Mouse (Mus musculus) right cerebral cortex, postnatal 36 days (tissue): ENCODE results near the gene Tmem209.

Source experiments
- DNase-seq, 2 experiments: peaks; one replicate each; pipeline ENCODE4 v3.0.0; 2022; ENCODE audit warnings: low spot score in 2 of 2, mixed read lengths in 1 of 2

Gene Tmem209

DNA sequence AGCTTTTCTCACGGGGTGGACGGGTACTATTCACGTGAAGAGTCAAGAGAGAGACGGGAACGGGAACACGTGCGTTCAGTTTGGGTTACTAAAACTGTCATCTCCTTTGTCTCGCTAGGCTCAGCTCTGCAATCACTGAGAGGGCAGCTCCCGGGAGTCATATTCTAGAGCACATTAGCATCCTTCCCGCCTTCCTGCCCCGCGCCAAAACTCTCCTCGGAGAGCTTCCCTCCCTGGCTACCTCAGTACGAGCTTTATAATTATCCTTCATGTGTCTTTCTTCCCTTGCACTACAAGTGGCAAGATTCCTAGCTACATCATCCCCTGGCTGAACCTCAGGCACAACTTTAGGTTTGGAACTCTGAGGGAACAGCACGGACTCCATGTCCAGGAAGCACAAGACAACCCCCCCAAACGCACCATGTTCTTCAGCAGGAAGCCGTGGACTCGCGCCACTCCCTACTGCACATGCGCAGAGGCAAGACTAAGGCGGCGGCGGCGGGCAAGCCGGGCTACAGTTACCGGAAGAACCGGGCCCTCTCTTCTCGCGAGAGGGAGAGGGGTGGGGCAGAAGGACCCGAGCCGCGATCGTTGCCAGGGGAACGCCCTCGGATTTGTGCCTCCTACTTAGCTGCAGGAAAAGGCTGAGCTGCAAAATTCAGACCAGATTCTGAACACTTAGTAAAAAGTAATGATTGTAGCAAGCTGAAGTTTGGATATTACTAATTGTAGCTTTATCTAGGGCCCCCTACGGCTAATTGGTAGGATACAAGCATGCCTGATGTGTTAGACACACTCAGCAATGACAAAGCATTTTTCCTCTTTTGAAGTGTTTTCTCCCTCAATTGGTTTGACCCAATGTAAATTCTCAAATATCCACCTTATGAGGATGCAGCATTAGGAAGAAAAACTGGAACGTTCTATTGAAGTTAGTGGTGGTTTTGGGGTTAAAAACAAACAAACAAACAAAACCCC lies at the start of gene Tmem209, which contains the start of gene Ssmem1:
Gene Tmem209, minus strand, starts transcription at position 519 of the 975 bp plus-strand sequence.
Gene Ssmem1, plus strand, starts transcription at position 585 of the 975 bp plus-strand sequence.
- peak; percentile 98 for DNase-seq

DNA sequence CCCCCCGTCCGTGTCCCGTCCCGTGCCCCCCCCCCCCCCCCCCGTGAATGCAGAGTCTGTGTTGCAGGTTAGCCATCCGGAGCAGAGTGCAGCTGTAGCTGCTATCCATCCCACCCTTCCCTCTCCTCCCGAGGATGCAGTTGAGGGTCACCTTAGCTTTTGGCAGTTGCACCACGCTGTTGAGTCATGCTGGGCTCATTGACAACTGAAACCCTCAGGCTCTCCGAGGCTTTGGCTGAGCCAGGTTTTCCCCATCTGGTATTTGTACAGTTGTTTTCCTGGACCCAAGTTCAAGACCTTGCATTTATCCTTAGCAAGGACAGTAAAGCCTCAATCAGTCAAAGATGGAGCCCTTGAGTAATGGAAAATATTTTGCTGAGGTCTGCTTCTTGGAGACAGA lies 46.5 kb upstream of the Tmem209 start:
- DNase-seq, result no peak

DNA sequence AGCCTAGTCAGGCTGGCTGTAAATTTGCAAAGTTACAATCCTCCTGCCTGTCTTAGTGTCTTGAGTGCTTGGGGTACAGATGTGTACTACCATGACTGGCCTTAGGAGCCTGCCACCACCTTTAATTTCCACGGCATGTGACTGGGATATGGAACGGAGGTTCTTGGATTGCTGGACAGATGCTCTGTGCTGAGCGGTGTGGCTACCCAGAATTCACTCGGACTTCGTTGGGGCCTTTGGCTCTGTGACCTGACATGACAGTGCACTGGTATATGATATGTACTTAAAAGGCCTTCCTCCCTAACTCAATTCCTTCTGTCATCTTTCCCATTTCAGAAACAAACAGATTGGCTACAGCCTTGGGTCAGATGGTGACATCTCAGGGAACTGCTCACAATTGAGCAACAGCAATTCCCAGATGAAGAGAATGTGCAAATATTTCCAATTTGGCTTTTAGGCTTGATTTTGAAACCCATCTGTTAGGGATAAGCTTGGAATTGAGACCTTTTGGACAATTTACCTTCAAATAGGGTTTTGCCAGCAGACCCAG lies 45.1 kb upstream of the Tmem209 start:
- DNase-seq, result no peak

DNA sequence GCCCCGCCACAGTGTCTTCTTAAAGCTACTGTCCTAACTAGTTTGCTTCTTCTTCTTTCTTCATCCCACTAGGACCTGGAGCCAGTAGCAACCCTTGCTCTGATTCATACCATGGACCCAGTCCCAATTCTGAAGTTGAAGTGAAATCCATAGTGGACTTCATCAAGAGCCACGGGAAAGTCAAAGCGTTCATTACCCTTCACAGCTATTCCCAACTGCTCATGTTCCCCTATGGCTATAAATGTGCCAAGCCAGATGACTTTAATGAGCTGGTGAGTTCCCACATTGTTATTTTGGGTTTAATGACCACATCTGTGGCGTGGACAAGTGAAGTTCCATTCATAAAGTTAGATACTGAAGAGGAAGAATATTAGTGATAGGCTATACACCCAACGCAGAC lies 44.5 kb upstream of the Tmem209 start:
- DNase-seq, result no peak

DNA sequence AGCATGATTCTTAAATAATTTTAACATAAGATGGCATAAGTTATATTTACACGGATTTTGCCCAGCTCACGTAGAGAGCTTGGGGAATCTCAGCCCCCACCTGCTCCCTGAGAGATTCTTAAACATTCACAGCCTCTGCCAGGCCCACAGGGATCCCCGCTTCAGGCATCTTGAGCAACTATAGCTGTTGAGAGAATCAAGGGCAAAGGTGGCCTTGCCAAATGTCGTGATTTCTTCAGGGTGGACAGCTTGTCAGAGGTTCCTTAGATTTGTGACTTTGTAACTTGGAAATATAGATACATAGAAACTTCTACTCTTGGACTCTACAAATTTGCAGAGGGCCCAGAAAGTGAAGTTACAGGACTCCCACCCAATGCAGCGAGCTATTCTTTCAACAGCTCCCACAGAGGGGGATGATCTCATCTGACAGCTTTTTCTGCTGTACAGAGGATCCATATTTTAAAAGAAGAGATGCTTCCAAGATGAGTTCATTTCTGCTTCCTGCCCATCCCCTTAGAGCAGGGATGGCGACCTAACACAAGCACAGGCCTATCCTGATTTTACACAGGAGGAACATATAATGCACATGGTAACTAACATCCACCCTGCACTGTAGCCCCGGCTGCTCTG lies 43.9 kb upstream of the Tmem209 start:
- DNase-seq, result no peak

DNA sequence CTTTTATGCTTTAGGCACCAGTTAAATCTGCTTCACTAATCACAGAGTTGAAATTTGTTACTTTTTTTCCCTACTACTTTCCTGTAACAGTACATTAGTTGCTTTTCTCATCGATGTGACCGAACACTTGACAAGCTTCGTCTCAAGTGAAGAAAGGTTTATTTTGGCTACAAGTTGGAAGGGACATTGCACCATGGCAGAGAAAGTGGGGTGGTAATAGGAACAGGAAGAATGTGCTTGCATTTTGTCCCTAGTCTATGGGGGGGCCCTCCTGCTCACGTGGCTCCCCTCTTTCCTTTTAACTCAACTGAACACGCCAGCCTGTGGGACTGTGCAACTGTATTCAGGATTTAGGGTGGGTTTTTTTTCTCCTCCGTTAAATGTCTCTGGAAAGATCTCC lies 43.0 kb upstream of the Tmem209 start:
- DNase-seq, result no peak

DNA sequence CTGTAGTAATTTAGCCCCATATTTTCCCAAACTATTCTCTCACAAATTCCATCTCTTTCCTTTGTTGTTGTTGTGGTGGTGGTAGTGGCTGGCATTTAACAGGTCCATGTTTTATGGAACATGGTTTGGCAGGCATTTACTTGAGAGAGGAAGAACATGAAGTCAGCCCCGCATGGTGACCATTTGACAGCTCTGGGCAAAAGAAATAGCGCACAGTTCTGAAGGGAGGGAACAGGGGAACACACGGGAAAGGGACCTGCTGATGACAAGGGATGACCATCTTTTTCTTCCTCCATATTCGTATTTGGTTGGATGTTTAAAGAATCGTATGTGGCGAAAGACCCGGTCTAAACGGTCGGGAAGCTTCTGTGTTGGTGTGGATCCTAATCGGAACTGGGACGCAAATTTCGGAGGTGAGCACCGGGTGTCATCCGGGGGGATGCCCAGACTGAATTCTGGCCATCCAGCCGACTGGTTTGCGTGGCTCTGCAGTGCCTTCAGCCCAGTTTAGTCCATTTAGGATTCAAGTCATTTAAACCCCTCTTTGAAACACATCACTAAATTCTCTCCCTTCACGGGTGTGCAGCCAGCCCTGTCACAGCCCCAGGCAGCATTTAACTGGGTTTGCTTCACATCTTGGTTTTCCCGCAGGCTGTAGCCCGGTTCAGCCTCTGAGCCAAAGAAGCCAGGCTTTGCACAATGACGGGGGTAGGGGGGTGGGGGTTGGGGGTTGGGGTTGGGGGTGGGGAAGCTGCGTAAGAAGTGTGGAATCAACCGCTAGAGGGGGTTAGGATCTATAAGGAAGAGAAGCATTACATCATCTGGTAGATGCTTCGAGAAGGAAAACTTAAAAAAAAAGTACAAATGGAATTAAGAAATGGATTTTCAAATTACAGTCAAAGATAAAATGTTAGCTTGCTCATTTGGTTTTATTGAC lies 42.3 kb upstream of the Tmem209 start:
- no peak for DNase-seq

DNA sequence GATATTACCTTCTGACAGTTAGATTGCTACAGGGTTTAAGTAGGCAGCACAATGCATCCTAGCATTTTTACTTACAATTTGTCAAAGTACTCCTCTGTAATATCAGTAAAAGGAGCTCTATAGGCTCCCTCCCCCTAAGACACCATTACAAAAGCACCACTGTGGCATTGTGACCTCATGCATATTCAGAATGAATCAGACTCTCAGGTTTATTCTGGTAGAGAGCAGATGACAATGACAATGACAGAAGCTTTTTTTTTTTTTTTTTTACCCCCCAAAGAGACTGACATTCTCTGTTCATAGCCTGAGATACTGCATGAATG lies 41.6 kb upstream of the Tmem209 start:
- no peak for DNase-seq

DNA sequence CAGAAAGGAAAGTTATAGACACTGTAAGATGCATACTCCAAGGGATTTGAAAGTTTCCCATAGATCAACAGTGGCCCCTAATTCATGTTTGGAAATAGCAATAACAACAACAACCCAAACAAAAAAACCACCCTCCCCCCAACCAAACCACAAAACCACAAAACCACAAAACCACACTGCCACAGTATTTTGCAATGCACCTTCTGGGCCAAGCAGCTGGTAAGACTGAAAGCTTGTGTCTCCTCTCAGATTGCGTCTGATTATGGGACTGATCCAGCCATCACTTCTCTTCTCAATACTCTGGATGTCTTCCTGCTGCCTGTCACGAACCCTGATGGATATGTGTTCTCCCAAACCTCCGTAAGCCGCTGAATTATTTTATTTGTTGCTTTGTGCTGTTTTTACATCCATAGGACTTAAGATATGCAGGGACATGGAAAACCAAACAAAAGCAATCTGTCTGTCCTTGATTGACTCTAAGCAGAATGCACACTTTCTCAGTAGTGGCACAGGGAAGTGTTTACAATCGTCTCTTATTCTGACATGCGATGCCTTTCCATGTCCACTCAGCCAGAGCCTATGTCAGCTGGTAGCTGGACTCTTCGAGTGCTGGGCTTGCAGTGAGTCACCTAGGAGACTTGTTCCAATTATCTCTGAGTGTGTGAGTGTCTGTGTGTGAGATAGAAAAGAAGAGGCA lies 41.1 kb upstream of the Tmem209 start:
- no peak for DNase-seq

DNA sequence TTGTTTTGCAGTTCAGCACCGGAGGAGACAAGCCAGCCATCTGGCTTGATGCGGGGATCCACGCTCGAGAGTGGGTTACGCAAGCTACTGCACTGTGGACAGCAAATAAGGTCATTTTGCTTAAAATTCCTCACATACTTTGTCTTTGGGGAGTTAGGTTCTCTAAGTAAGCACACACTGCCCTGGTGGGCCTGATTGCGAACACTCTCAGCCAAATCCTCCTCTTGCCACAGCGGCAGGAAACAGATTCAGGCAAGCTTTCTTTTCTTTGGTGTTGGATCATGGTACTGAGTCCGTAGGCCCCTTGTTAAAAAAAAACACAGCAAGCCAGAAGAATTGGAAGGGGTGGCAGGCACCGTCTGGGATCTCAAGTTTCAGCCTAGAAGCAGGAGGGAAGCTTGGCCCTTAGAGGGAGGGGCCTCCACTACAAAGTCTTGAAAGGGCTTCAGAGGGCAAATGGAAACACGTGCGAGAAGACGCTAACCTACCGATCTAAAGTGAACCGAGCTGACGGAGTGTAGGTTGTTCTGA lies 39.7 kb upstream of the Tmem209 start:
- DNase-seq, result no peak

DNA sequence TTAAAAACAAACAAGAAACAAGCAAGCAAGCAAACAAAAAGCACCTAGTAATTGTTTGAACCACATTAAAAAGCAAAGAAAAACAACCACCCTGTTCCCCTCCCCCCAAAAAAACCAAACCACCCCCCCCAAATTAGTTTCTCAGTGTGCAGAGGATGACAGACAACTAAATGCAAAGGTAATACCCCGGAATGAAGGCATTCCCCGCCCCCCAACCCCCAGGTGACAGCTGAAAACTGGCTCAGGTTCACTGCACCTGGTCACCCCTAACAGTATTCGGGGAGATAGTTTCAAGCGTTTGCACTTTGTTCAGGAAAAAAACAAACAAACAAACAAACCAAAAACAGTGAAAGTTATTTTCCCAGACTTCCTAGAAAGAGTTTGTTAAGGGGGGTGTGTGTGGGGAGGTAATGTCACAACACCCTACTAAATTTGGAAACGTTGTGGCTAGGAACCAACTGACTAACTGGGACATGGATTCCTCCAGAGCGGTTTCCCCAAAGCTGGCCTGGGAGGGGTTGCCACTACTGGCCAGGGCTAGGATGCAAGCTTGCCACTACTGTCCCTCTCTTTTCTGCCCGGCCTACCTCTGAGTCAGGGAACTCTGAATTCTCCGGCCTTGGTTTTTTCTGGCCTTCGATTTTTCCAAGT lies 38.2 kb upstream of the Tmem209 start:
- no peak for DNase-seq

DNA sequence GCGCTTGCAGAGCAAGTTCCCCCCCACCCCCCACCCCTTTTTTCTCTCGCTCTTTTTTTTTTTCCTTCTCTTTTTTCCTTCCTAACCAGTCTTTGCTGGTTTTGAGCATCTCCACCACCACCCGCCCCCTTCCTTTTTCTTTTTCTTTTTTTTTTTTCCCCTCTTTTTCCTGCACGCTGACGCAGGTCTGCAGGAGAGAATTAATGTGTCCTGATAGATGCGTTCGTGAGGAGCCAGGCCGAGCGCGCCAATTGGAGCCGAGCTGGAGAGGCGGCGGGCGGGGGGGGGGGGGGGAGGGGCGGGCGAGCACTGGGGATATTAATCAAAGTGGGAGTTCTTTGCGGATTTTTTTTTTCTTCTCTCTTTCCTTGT lies 37.7 kb upstream of the Tmem209 start:
- DNase-seq, result no peak

DNA sequence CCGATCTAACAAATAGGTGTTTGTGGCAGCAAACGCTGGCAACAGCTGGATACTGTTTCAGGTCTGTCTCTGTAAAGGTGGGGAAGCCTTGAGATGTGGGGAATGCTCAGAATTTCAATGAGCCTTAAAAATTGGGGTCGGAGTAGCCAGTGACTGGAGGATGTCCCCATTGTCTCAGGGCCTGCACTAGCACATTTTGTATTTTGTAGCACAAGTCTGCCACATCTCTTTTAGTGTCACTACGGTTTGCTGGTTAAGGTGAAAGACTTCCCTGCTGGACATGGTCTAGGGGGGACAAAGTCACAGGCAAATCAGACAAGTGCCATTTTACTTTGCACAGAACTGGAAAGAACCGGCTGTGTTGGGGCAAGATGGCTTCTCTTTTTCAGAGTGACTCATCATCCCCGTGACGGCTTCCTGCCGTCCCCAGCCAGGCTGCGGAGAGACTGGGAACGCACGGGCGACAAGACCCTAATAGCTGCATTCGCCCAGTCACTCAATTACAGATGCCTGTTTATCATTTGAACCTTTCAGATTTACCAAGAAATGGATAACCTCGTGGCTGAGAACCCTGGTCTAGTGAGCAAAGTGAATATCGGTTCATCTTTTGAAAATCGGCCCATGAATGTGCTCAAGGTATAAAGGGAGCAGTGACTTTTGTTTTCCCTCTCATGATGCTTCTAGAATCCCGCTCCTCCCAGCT lies 37.1 kb upstream of the Tmem209 start:
- DNase-seq, result no peak

DNA sequence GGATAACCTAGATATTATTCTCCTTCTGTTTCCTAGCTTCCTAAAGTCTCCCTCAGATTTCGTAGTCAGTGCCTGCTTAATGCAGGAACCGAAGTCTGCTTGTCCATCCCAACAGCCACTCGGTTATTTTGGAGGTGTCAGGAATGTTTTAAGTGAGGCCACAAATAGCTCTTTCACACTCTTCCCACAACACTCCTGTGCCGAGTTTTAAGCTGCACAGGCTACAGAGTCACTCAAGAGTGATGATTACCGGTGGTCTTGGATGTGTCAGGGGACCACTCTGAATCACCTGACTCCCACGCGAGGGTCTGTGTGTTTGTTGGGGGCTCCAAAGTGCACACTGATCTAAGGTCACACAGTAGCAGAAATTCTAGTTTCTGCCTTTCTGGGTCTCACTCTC lies 36.1 kb upstream of the Tmem209 start:
- DNase-seq, result peak in 1 of 2 experiments; percentile 67

DNA sequence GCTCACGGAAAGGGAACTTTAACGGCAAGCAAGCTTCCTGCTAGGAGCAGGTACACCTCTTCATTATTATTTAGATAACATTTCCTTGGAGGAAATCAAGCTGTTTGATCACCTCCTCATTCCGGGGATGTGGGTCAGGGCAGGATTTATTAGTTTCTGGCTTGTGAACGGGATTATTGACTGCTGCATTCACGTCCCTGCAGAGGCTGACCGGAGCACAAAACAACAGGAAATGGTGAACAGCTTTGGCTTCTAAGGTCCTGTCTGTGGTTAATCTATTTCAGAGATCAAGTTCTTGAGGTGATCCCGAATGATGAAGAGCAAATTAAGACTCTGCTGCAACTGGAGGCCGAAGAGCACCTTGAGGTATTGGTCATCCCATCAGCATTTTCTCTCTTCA lies 34.3 kb upstream of the Tmem209 start:
- DNase-seq, result no peak

DNA sequence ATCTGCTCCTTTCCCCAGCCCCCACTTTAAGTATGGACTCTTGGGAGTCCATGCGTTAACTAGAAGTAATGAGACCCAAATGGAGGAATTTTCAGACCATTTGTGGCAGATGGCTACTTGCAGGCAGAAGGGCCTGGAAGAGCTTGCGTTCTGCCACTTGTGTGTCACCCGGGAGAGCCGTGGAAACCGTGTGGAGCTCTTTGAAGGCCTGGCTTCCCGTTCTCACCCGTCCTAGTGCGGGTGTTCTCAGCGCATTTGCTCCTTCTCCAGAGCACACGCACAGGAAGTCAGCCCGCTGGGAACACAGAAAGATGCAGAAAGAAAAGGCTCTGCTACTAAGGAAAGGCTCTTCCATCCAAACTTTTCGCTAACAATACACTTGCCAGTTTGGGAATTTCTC lies 33.5 kb upstream of the Tmem209 start:
- no peak for DNase-seq

DNA sequence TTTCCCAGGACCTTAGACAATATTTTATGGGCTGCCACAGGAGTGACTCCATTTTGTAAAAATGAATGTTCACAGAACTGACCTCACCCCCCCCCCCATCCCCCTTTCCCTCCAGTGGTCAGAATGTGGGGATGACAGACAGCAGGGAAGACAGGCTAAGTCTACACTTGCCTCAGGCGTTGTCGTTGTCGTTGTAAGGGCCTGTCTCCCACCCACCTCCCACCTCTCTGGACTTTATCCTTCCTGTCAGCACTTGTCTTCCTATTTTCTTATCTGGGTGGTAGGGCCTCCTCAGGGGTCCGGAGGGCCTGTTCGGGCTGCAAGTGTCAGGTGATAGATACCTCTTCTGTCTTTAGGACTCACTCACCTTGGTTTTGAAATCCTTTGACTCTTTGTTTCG lies 32.7 kb upstream of the Tmem209 start:
- no peak for DNase-seq

DNA sequence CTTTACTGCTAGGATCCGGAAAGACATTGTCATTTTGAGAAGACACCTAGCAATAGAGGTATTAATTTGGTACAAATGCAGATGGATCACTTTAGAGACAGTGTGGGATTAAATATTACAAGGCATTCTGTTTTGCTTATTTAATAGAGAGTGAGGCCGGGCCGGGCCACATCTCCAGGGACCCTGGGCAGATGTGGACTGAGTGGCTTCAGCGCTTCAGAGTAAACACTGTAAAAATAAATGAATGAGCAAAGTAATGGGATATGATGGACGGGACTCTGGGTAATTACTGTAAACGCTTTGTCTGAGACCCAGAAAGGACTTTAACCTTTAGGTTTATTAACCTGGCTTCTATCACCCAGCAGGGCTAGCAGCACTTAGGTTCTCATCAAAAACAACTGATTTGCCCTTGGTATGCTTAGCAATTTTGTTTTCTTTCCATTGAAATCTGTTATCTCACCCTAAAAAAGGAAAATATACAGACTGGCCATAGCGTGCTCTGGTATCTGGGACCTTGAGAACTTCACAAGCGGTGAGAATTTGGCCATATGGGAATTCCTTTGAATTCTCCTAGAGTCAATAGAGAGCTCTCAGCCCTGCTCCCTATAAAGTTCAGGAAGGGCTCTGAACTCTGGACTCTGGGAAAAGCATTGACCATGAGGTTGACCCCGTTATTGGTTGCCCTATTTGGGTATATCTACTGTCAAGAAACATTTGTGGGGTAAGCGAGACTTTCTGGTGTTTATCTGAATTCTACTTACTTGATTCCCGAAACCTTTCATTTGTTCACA lies 31.6 kb upstream of the Tmem209 start, which contains the start of gene Cpa2:
Gene Cpa2, plus strand, starts transcription at position 574 of the 791 bp plus-strand sequence.
- no peak for DNase-seq

DNA sequence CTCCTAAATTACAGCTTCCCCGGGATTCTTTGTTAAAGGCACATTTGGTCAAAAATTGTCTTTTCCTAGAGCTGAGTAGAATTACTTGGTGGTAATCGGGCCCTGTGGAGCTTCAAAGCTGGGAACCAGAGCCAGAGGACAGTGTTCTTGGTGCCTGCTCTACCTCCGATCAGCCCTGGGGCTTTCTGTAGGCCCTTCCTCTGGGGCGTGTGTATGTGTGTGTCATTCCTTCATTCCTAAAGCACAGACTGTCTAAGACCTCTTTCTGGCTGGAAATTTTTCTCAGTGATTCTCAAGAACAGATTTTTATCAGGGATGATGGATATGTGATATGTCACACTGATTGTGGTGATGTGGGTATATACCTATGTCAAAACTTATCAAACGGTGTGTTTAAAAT lies 29.2 kb upstream of the Tmem209 start:
- no peak for DNase-seq
